Mouse (Mus musculus) liver, embryonic 16.5 days (tissue): ENCODE data around the gene Lpar6. TPM values are rescaled to one million over a fixed set of nuclear protein-coding genes. Genes with fewer than 3 reads are reported as not detected.

Source experiments
- ATAC-seq: fragments of 200-750 bp; cut with Nextera tagmentation; 2 replicates; pipeline ENCODE4 v1.8.0; 2017; ENCODE audit warnings: low read depth, mild to moderate bottlenecking, moderate number of reproducible peaks, moderate library complexity
- H3K27ac ChIP-seq: fragments of 300-500 bp; sonication (generic); 2 replicates; pipeline ENCODE4 v1.5.1; 2014; ENCODE audit warnings: mild to moderate bottlenecking, low read length
- H3K27me3 ChIP-seq: fragments of 300-500 bp; sonication (generic); 2 replicates; pipeline ENCODE4 v1.6.1; 2014; ENCODE audit warnings: low read depth, low read length, mixed read lengths; ENCODE audit not compliant: control insufficient read depth, insufficient read depth
- H3K36me3 ChIP-seq: fragments of 300-500 bp; sonication (generic); 2 replicates; pipeline ENCODE4 v1.6.1; 2014; ENCODE audit warnings: mild to moderate bottlenecking; ENCODE audit not compliant: control insufficient read depth, insufficient read depth
- H3K4me1 ChIP-seq: fragments of 300-500 bp; sonication (generic); 2 replicates; pipeline ENCODE4 v1.6.1; 2014; ENCODE audit warnings: low read depth, low read length, mixed read lengths; ENCODE audit not compliant: control insufficient read depth
- H3K4me2 ChIP-seq: fragments of 300-500 bp; sonication (generic); 2 replicates; pipeline ENCODE4 v1.6.1; 2014; ENCODE audit warnings: low read depth, low read length, mixed read lengths
- H3K4me3 ChIP-seq: fragments of 300-500 bp; sonication (generic); 2 replicates; pipeline ENCODE4 v1.5.1; 2014; ENCODE audit warnings: low read depth, mild to moderate bottlenecking, low read length
- H3K9ac ChIP-seq: fragments of 300-500 bp; sonication (generic); 2 replicates; pipeline ENCODE4 v1.6.1; 2014; ENCODE audit warnings: low read depth, low read length
- H3K9me3 ChIP-seq: fragments of 300-500 bp; sonication (generic); replicated peaks from 2 replicates; pipeline ENCODE4 v1.6.1; 2016; ENCODE audit warnings: low read length; ENCODE audit not compliant: control insufficient read depth
- WGBS: fragments of 180-500 bp; shearing (Covaris S2); extraction: QIAGEN DNeasy Blood & Tissue Kit; methylation state at CpG from one replicate; pipeline ENCODE4 v1.1.7; 2014; ENCODE audit not compliant: insufficient replicate concordance; 5-methylcytosine and 5-hydroxymethylcytosine counted together
- polyA plus RNA-seq: library from polyadenylated mRNA; unstranded; fragments of >200 nt; fragmentation: Nextera tagmentation; extraction: Ambion mirVana; gene quantifications from 2 replicates; pipeline ENCODE4 v1.2.1, GENCODE M21; 2015

Lpar6 gene
- polyA plus RNA-seq, 1 experiment from 2014 or later: 5.9 TPM

DNA sequence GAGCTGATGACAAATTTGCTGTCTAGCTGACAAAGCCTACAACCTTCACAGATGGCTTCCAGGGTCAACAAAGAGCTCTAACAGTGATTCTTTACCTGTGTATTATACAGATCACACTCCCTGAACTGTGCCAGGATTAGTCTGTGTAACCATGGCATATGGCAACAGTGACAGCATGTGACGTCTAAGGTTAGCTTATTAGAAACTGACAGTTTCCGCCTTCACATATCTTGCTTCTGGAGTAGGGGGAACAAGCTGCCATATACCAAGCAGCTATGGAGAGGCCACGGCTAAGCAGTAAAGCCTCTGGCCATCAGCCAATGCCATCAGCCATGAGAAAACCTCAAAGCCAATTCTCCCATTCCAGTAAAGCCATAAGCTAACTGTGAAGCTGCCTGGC lies 11.3 kb upstream of the Lpar6 start:
- no peaks in the 10 kb centered on the region; the same call in 1 of the 2 replicates for H3K4me1 ChIP-seq
- H3K9me3 ChIP-seq: no peaks in the 10 kb centered on the region
- 82% methylated on average over 3 of the region's 3 CpGs for WGBS
- H3K27ac ChIP-seq: no peak overlapping the region
- H3K36me3 ChIP-seq: no peaks in the 10 kb centered on the region; the same call in 1 of the 2 replicates
- H3K9ac ChIP-seq: no peak overlapping the region
- no peak overlapping the region for H3K4me2 ChIP-seq
- no peak for ATAC-seq
- no peak overlapping the region for H3K4me3 ChIP-seq
- H3K27me3 ChIP-seq: no peaks in the 10 kb centered on the region

DNA sequence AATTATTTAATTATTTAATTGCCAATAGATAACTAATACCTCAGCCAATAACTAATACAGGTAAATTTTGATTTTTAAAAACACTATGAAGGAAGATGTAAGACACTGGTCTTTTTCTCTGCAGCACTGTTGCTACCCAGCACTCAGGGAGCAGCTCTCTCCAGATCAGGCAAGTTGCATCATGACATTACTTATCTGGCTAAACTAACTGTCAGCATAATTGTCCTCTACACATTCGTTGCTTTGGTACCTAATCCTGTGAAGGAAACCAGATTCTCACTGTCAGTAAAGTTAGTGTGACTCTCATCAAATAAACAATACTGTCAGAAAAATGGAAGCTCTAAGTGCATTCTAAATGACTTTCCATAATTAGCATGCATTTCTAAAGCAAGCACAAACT lies 10.8 kb upstream of the Lpar6 start:
- no peaks in the 10 kb centered on the region for H3K27me3 ChIP-seq
- H3K9ac ChIP-seq: no peak overlapping the region
- H3K9me3 ChIP-seq: no peaks in the 10 kb centered on the region
- H3K4me2 ChIP-seq: no peak overlapping the region
- H3K4me1 ChIP-seq: no peaks in the 10 kb centered on the region
- 18% methylated on average over 1 of the region's 1 CpGs for WGBS
- ATAC-seq: no peak
- no peak overlapping the region for H3K4me3 ChIP-seq
- no peaks in the 10 kb centered on the region; the same call in 1 of the 2 replicates for H3K36me3 ChIP-seq
- H3K27ac ChIP-seq: no peak overlapping the region

DNA sequence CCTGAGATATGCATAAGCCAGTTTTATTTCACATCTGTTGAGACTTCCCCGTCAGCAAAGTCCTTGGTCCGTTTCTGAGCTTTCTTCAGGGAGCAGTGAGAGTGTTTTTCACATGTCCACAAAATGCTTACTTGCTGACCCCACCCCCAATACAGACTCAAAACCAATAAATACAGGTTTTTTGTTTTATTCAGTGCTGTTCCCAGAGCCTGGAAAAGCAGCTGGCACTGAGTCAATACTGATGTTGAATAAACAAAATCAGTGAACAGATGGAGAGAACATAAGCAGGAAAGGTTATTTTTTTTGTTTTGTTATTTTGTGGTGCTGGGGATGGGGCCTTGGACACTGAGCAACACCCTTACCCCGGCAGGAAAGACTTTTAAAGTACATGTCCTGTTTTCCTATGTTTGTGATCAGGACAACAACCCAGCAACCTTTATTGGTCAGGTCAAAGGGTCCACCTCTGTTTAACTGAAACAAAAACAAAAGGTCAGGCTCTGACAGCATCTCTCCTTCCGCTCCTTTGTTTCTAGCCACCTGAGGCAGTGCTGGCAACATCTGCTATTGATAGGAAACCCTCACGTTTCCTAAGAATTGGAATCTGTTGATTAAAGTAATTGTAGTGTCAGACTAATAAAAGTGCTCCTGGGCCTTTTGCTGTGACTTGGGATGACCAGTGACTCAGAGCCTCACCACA lies 6.3 kb upstream of the Lpar6 start:
- ATAC-seq: no peak
- H3K4me2 ChIP-seq: no peak overlapping the region
- WGBS: 69% methylated on average over 5 of the region's 5 CpGs
- H3K27ac ChIP-seq: no peak overlapping the region
- H3K9me3 ChIP-seq: no peaks in the 10 kb centered on the region
- H3K27me3 ChIP-seq: no peaks in the 10 kb centered on the region
- no peak overlapping the region for H3K4me3 ChIP-seq
- peaks cover 9% of the 10 kb centered on the region for H3K4me1 ChIP-seq
- H3K9ac ChIP-seq: no peak overlapping the region
- H3K36me3 ChIP-seq: no peaks in the 10 kb centered on the region

DNA sequence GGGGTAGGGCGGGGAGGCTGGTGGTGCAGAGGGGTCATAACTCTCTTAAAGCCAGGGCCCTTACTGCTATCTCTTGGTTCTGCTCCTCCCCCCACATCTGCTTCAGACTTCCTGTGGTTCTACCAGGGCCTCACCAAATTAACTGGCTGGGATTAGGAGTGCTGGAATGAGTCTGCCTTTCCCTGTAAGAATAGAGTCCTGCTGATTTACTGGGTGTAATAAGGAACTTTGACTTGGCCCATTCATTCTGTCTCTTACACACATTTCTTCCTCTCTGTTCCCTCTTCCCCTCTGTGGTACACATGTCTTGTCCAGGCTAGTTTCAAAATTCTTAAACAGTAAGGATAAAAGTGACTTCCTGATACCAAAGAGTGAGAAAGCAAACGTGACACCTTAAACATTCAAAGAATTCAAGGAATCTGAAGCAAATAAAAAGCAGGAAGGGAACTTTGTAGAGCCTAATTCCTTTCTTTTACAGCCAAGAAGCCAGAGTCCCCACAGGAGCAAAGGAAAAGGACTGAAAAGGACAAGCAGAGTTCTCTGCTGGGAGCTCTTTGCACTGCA lies 3.1 kb upstream of the Lpar6 start:
- Histone ChIP-seq H3K27me3 (no peaks in the 10 kb centered on the region), H3K36me3 (no peaks in the 10 kb centered on the region), H3K4me2 (no peak overlapping the region), H3K9ac (no peak overlapping the region), H3K4me1 (peaks cover 9% of the 10 kb centered on the region), H3K4me3 (no peak overlapping the region), H3K27ac (peak overlapping the region; percentile 50), H3K9me3 (no peaks in the 10 kb centered on the region)
- 14% methylated on average over 2 of the region's 2 CpGs for WGBS
- ATAC-seq: peak; percentile 28; the same call in 1 of the 2 replicates

DNA sequence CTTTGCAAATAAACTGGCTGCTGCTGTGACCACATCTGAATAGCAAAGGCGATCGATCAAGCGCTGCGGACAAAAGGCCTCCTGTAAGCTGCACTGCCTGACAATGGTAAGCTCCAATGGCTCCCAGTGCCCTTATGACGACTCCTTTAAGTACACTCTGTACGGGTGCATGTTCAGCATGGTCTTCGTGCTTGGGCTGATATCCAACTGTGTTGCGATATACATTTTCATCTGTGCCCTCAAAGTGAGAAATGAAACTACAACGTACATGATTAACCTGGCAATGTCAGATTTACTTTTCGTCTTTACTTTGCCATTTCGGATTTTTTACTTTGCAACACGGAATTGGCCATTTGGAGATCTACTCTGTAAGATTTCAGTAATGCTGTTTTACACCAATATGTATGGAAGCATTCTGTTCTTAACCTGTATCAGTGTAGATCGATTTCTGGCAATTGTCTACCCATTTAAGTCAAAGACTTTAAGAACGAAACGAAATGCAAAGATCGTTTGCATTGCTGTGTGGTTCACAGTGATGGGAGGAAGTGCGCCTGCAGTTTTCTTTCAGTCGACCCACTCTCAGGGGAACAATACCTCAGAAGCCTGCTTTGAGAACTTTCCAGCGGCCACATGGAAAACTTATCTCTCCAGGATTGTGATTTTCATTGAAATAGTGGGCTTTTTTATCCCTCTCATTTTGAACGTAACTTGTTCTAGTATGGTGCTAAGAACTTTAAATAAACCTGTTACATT lies 979 bp downstream of the Lpar6 start:
- H3K9me3 ChIP-seq: no peaks in the 10 kb centered on the region
- WGBS: under 1% methylated on average over 20 of the region's 20 CpGs

DNA sequence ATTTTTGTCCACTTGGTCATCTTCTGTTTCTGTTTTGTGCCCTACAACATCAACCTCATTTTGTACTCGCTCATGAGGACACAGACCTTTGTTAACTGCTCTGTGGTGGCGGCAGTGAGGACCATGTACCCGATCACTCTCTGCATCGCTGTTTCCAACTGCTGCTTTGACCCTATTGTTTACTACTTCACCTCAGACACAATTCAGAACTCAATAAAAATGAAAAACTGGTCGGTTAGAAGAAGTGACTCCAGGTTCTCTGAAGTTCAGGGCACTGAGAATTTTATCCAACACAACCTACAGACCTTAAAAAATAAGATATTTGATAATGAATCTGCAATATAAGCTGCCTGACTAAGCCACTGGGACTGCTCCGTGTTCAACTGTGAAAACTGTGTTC lies 1.6 kb downstream of the Lpar6 start:
- Histone ChIP-seq H3K27me3 (no peaks in the 10 kb centered on the region), H3K4me2 (peak overlapping the region; percentile 43), H3K27ac (peak overlapping the region; percentile 1), H3K4me3 (peak overlapping the region; percentile 55), H3K4me1 (peaks cover 6% of the 10 kb centered on the region), H3K9ac (peak overlapping the region; percentile 62), H3K9me3 (no peaks in the 10 kb centered on the region), H3K36me3 (no peaks in the 10 kb centered on the region; the same call in 1 of the 2 replicates)
- under 1% methylated on average over 6 of the region's 6 CpGs for WGBS
- peak; percentile 56 for ATAC-seq

More for the DNA sequence above, 979 bp downstream of the Lpar6 start:
- no peaks in the 10 kb centered on the region for H3K27me3 ChIP-seq
- H3K9ac ChIP-seq: peak overlapping the region; percentile 62
- H3K4me2 ChIP-seq: peak overlapping the region; percentile 43
- H3K4me1 ChIP-seq: peaks cover 9% of the 10 kb centered on the region
- H3K36me3 ChIP-seq: no peaks in the 10 kb centered on the region; the same call in 1 of the 2 replicates
- peak overlapping the region; percentile 84 for H3K27ac ChIP-seq
- peak; percentile 72 for ATAC-seq
- H3K4me3 ChIP-seq: peak overlapping the region; percentile 55

DNA sequence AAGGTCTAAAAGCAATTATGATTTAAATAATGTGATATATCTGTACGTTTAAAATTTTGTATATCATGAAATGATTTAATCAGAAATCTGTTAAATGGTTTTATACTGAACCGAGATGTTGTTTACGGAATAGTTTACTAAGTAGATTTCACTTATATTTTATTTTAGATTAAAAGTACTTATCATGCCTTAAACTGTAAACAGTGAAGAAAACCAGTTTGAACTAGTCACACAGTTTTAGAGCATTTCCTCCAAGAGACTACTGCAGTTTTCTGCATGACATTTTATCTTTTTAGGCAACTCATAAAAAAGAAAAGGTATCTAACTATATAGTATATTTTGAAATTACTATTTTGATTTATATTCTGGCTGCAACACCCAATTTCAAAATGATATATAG lies 2.2 kb downstream of the Lpar6 start:
- Histone ChIP-seq H3K9ac (no peak overlapping the region), H3K36me3 (no peaks in the 10 kb centered on the region; the same call in 1 of the 2 replicates), H3K4me1 (no peaks in the 10 kb centered on the region; the same call in 1 of the 2 replicates), H3K9me3 (no peaks in the 10 kb centered on the region), H3K4me2 (no peak overlapping the region), H3K27ac (no peak overlapping the region), H3K27me3 (no peaks in the 10 kb centered on the region), H3K4me3 (no peak overlapping the region)
- no peak for ATAC-seq
- 38% methylated on average over 3 of the region's 3 CpGs for WGBS

DNA sequence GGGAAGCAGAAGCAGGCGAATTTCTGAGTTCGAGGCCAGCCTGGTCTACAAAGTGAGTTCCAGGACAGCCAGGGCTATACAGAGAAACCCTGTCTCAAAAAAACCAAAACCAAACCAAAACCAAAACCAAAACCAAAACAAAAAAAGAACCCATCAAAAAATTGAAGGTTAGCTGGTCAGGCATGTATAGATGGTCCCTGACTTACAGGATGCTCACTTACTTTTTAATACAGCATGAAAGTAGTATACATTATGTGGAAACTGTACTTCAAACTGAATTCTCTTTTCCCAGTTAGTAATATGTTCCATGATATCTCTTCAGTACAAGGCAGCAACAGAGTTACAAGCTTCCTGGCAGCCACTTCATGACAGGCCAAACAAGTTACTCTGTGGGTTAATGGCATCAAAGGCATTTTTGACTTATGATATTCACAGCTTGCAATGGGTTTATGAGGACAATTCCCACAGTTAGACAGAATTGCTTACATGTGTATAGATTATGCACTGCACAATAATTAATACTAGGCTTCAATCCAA lies 6.4 kb downstream of the Lpar6 start:
- H3K4me1 ChIP-seq: no peaks in the 10 kb centered on the region
- H3K27me3 ChIP-seq: no peaks in the 10 kb centered on the region
- 79% methylated on average over 2 of the region's 2 CpGs for WGBS
- no peak overlapping the region for H3K4me2 ChIP-seq
- H3K4me3 ChIP-seq: no peak overlapping the region
- no peak for ATAC-seq
- H3K9ac ChIP-seq: no peak overlapping the region
- no peaks in the 10 kb centered on the region; the same call in 1 of the 2 replicates for H3K36me3 ChIP-seq
- H3K9me3 ChIP-seq: no peaks in the 10 kb centered on the region
- H3K27ac ChIP-seq: no peak overlapping the region
